ENCODE assay signal across 9 mouse cellular contexts in genomic region chr4:129286683-129287471, GRCm38 (mm10). TPM values are rescaled to one million over a fixed set of nuclear protein-coding genes. Genes with fewer than 3 reads are reported as not detected.
DNase-seq lines count a peak whose midpoint lies in the region; ATAC-seq and TF ChIP-seq lines count a peak whose summit lies in the region.
"Had no signal": no experiment of that assay in that cellular context is flagged by ENCODE, and none has a peak within 500 bp of the region (broad histone marks: within the 10 kb centered on the region; RNA-seq: fewer than 3 reads in every experiment).

No protein-coding gene starts in this region.

- H3K27me3 ChIP-seq in kidney, embryonic 14.5 days (ENCODE audit: control insufficient read depth, insufficient read depth, low read length), result peaks cover 6% of the 10 kb centered on the region; the same call in 1 of the 2 replicates
- H3K27me3 ChIP-seq in heart, adult 2 months (ENCODE audit: control insufficient read depth, insufficient read depth, low read length), result no peaks in the 10 kb centered on the region
- peaks cover 31% of the 10 kb centered on the region for H3K27me3 ChIP-seq in limb, embryonic 13.5 days
- peaks cover 8% of the 10 kb centered on the region for H3K27me3 ChIP-seq in neural tube, embryonic 15.5 days (replicated peaks)

- no peak for TF ChIP-seq POLR2A in bone marrow macrophage, adult 2 months (IDR thresholded peaks at IDR 0.05; ENCODE audit: borderline replicate concordance, low read depth, low read length)
- no peak for TF ChIP-seq POLR2A in heart, adult 2 months (IDR thresholded peaks at IDR 0.05; ENCODE audit: insufficient read depth, low read depth, low read length)

- no peak for DNase-seq in kidney, adult 9 months
- DNase-seq in heart, adult 2 months, result peak; percentile 35 to 44
- no peak for DNase-seq in urinary bladder, postnatal 14 days (ENCODE audit: low spot score)
- DNase-seq in left cerebral cortex, adult 18-20 months (ENCODE audit: low spot score in 2 of 2), result no peak

- peak overlapping the region; percentile 52 for H3K9ac ChIP-seq in kidney, embryonic 14.5 days (ENCODE audit: low read depth, low read length)
- 0 out of 2 replicates have a peak overlapping the region, but pooled peaks have one; percentile 32 for H3K9ac ChIP-seq in heart, adult 2 months (ENCODE audit: low read depth, low read length)
- H3K9ac ChIP-seq in limb, embryonic 13.5 days, result peak overlapping the region; percentile 72
- peak overlapping the region; percentile 55 for H3K9ac ChIP-seq in neural tube, embryonic 15.5 days (replicated peaks)

- H3K4me3 ChIP-seq in kidney, embryonic 14.5 days (ENCODE audit: low read length), result peak overlapping the region; percentile 50
- peak overlapping the region; percentile 54 for H3K4me3 ChIP-seq in bone marrow macrophage, adult 2 months (ENCODE audit: insufficient read depth, low read length)
- peak overlapping the region; percentile 57 for H3K4me3 ChIP-seq in heart, adult 2 months
- H3K4me3 ChIP-seq in limb, embryonic 13.5 days, result peak overlapping the region; percentile 55
- H3K4me3 ChIP-seq in neural tube, embryonic 15.5 days (replicated peaks), result peak overlapping the region; percentile 49

- H3K9me3 ChIP-seq in kidney, embryonic 14.5 days (ENCODE audit: control insufficient read depth, low read length), result no peaks in the 10 kb centered on the region
- no peaks in the 10 kb centered on the region for H3K9me3 ChIP-seq in limb, embryonic 13.5 days
- H3K9me3 ChIP-seq in neural tube, embryonic 15.5 days (replicated peaks), result no peaks in the 10 kb centered on the region

- TF ChIP-seq CTCF in bone marrow macrophage, adult 2 months (IDR thresholded peaks at IDR 0.05; ENCODE audit: low read depth, low read length), result no peak
- 0 out of 2 replicates have a peak, but pooled peaks have one; percentile 15 for TF ChIP-seq CTCF in heart, adult 2 months (IDR thresholded peaks at IDR 0.05)

- TF ChIP-seq EP300 in heart, adult 2 months (IDR thresholded peaks at IDR 0.05; ENCODE audit: insufficient read depth, low read depth, low read length), result no peak

- no peak overlapping the region for H3K27ac ChIP-seq in kidney, embryonic 14.5 days (ENCODE audit: low read depth, low read length)
- no peak overlapping the region for H3K27ac ChIP-seq in bone marrow macrophage, adult 2 months (ENCODE audit: insufficient read depth, low read depth, low read length)
- peak overlapping the region; percentile 81 for H3K27ac ChIP-seq in heart, adult 2 months
- H3K27ac ChIP-seq in limb, embryonic 13.5 days, result no peak overlapping the region
- H3K27ac ChIP-seq in neural tube, embryonic 15.5 days (replicated peaks), result peak overlapping the region; percentile 23; the same call in 1 of the 2 replicates

- 2% methylated on average over 27 of the region's 28 CpGs for WGBS in kidney, embryonic 14.5 days
- WGBS in heart, adult 2 months, result 5% methylated on average over 28 of the region's 28 CpGs
- WGBS in limb, embryonic 13.5 days, result 2% methylated on average over 28 of the region's 28 CpGs
- WGBS in neural tube, embryonic 15.5 days, result 2% methylated on average over 27 of the region's 28 CpGs

- intact Hi-C loops in heart, adult 2 months (cut with DNase I), result no loop called here

- no peaks in the 10 kb centered on the region for H3K36me3 ChIP-seq in kidney, embryonic 14.5 days (ENCODE audit: control insufficient read depth, insufficient read depth, low read length)
- H3K36me3 ChIP-seq in heart, adult 2 months (ENCODE audit: control insufficient read depth, insufficient read depth, low read length), result no peaks in the 10 kb centered on the region
- H3K36me3 ChIP-seq in limb, embryonic 13.5 days, result no peaks in the 10 kb centered on the region
- no peaks in the 10 kb centered on the region for H3K36me3 ChIP-seq in neural tube, embryonic 15.5 days

- peak overlapping the region; percentile 98 for H3K4me2 ChIP-seq in kidney, embryonic 14.5 days (replicated peaks; ENCODE audit: low read depth, low read length)
- peak overlapping the region; percentile 96 for H3K4me2 ChIP-seq in limb, embryonic 13.5 days (replicated peaks)
- H3K4me2 ChIP-seq in neural tube, embryonic 15.5 days, result peak overlapping the region; percentile 87

- peaks cover 18% of the 10 kb centered on the region for H3K4me1 ChIP-seq in kidney, embryonic 14.5 days (ENCODE audit: control insufficient read depth, insufficient read depth, low read length)
- no peaks in the 10 kb centered on the region for H3K4me1 ChIP-seq in bone marrow macrophage, adult 2 months (ENCODE audit: control insufficient read depth, insufficient read depth, low read length)
- H3K4me1 ChIP-seq in heart, adult 2 months (ENCODE audit: control insufficient read depth, insufficient read depth, low read length), result peaks cover 4% of the 10 kb centered on the region
- peaks cover 17% of the 10 kb centered on the region for H3K4me1 ChIP-seq in limb, embryonic 13.5 days
- peaks cover 22% of the 10 kb centered on the region for H3K4me1 ChIP-seq in neural tube, embryonic 15.5 days

- no peaks in the 10 kb centered on the region for H3K79me2 ChIP-seq in heart, adult 2 months (replicated peaks; ENCODE audit: control insufficient read depth, insufficient read depth, low read length)

- peak; percentile 36; the same call in 1 of the 2 replicates for ATAC-seq in kidney, embryonic 14.5 days (ENCODE audit: low FRiP score, low TSS enrichment)
- peak; percentile 74 for ATAC-seq in limb, embryonic 13.5 days (ENCODE audit: low FRiP score, low read depth)
- ATAC-seq in neural tube, embryonic 15.5 days (ENCODE audit: low FRiP score), result peak; percentile 61

RNA-seq across cellular contexts. Expression of gene Sync, which starts 0.5 kb away (rescaled TPM):
- polyA plus RNA-seq in kidney, embryonic 14.5 days (2014; fragmentation: Nextera tagmentation; extraction: Ambion mirVana), result 0.63 and 0.84 TPM in 2 replicates
- not detected in 2 replicates for polyA plus RNA-seq in bone marrow macrophage, adult 2 months (2012; ENCODE audit: insufficient read depth, insufficient read length, missing spikeins)
- 10 to 100 TPM; 17.7 to 17.9 TPM for total RNA-seq in heart, adult 2 months (2021)
- 8.7 and 18.8 TPM in 2 replicates for polyA plus RNA-seq in heart, adult 2 months (2012; rRNA removed)
- 3.3 TPM in 2 replicates for polyA plus RNA-seq in limb, embryonic 13.5 days (2015; fragmentation: Nextera tagmentation; extraction: Ambion mirVana)
- polyA plus RNA-seq in neural tube, embryonic 15.5 days (2015; fragmentation: Nextera tagmentation; extraction: Ambion mirVana), result 2.7 and 2.9 TPM in 2 replicates
- total RNA-seq in left cerebral cortex, adult 18-20 months (2021), result 1 to 10 TPM; 1.9 to 2.5 TPM

RNA-seq across cellular contexts. Expression of gene C77080, which starts 25.7 kb away (rescaled TPM):
- polyA plus RNA-seq in kidney, embryonic 14.5 days (2014; fragmentation: Nextera tagmentation; extraction: Ambion mirVana), result 7.3 and 7.8 TPM in 2 replicates
- polyA plus RNA-seq in bone marrow macrophage, adult 2 months (2012; ENCODE audit: insufficient read depth, insufficient read length, missing spikeins), result 5.0 and 6.3 TPM in 2 replicates
- total RNA-seq in heart, adult 2 months (2021), result 1 to 10 TPM; 3.2 to 3.7 TPM
- polyA plus RNA-seq in heart, adult 2 months (2012; rRNA removed), result 3.8 and 4.4 TPM in 2 replicates
- 6.1 and 7.9 TPM in 2 replicates for polyA plus RNA-seq in limb, embryonic 13.5 days (2015; fragmentation: Nextera tagmentation; extraction: Ambion mirVana)
- 6.0 and 6.9 TPM in 2 replicates for polyA plus RNA-seq in neural tube, embryonic 15.5 days (2015; fragmentation: Nextera tagmentation; extraction: Ambion mirVana)
- total RNA-seq in left cerebral cortex, adult 18-20 months (2021), result 10 to 100 TPM; 23.1 to 24.0 TPM
- total RNA-seq: neutrophil, adult 5-6 weeks had no signal

RNA-seq across cellular contexts. Expression of gene Rbbp4, which starts 48.3 kb away (rescaled TPM):
- 421 and 437 TPM in 2 replicates for polyA plus RNA-seq in kidney, embryonic 14.5 days (2014; fragmentation: Nextera tagmentation; extraction: Ambion mirVana)
- polyA plus RNA-seq in bone marrow macrophage, adult 2 months (2012; ENCODE audit: insufficient read depth, insufficient read length, missing spikeins), result 137 and 148 TPM in 2 replicates
- 10 to 100 TPM; 67.0 to 70.7 TPM for total RNA-seq in heart, adult 2 months (2021)
- polyA plus RNA-seq in heart, adult 2 months (2012; rRNA removed), result 16.8 and 34.5 TPM in 2 replicates
- polyA plus RNA-seq in limb, embryonic 13.5 days (2015; fragmentation: Nextera tagmentation; extraction: Ambion mirVana), result 491 and 502 TPM in 2 replicates
- polyA plus RNA-seq in neural tube, embryonic 15.5 days (2015; fragmentation: Nextera tagmentation; extraction: Ambion mirVana), result 246 and 284 TPM in 2 replicates
- total RNA-seq in left cerebral cortex, adult 18-20 months (2021), result 100 to 1,000 TPM; 122 to 129 TPM

RNA-seq across cellular contexts. Expression of gene Zbtb8os, which starts 48.6 kb away (rescaled TPM):
- polyA plus RNA-seq in kidney, embryonic 14.5 days (2014; fragmentation: Nextera tagmentation; extraction: Ambion mirVana), result 50.2 and 70.1 TPM in 2 replicates
- 70.2 and 76.9 TPM in 2 replicates for polyA plus RNA-seq in bone marrow macrophage, adult 2 months (2012; ENCODE audit: insufficient read depth, insufficient read length, missing spikeins)
- 10 to 100 TPM; 19.5 to 27.2 TPM for total RNA-seq in heart, adult 2 months (2021)
- 9.1 and 13.0 TPM in 2 replicates for polyA plus RNA-seq in heart, adult 2 months (2012; rRNA removed)
- polyA plus RNA-seq in limb, embryonic 13.5 days (2015; fragmentation: Nextera tagmentation; extraction: Ambion mirVana), result 43.4 and 44.0 TPM in 2 replicates
- polyA plus RNA-seq in neural tube, embryonic 15.5 days (2015; fragmentation: Nextera tagmentation; extraction: Ambion mirVana), result 18.3 and 29.5 TPM in 2 replicates
- total RNA-seq in left cerebral cortex, adult 18-20 months (2021), result 10 to 100 TPM; 28.5 to 31.9 TPM

Comparison
In these comparisons a context has a peak if more than half of its experiments do, and no peak if none do; other contexts are left out.
1. H3K27ac ChIP-seq: peak in heart, adult 2 months (single experiment) and neural tube, embryonic 15.5 days (single experiment); none in kidney, embryonic 14.5 days (single experiment), bone marrow macrophage, adult 2 months (single experiment) and limb, embryonic 13.5 days (single experiment).
2. DNase-seq: peak in heart, adult 2 months (2 of 2); none in kidney, adult 9 months (single experiment), urinary bladder, postnatal 14 days (single experiment) and left cerebral cortex, adult 18-20 months (0 of 2).
3. Peak in every context shown above with its lines, with median percentiles within 50 percentile points of each other: ATAC-seq, H3K4me2 ChIP-seq, H3K4me3 ChIP-seq and H3K9ac ChIP-seq.